Mouse (Mus musculus): ENCODE measurements around the gene Dner.

DNA sequence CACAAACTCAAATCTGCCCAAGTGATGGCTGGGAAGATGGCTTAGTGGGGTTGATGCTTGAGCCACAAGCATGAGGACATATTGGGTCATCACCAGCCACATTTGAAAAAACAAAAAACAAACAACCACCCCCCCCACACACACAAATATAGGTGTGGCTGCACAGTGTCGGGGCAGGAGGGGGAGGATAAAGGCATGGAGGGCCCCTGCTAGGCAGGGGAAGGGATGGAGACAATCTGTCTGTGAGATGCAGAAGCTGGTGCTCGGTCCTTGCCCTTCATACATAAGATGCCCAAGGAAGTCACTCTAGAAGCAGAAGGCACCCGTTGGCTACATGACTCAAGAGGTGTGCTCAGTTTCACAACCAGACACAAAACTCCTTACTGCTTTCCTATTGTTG lies 25.9 kb upstream of the Dner start:
- TF ChIP-seq POLR2A (IDR thresholded peaks at IDR 0.05; ENCODE audit: borderline replicate concordance, low read depth, low read length) (no peak), CTCF (IDR thresholded peaks at IDR 0.05; ENCODE audit: low read depth, low read length) (no peak)

Measured in bone marrow macrophage, adult 2 months (primary cell).